ENCODE assay signal across 8 mouse cellular contexts in the genomic region with DNA sequence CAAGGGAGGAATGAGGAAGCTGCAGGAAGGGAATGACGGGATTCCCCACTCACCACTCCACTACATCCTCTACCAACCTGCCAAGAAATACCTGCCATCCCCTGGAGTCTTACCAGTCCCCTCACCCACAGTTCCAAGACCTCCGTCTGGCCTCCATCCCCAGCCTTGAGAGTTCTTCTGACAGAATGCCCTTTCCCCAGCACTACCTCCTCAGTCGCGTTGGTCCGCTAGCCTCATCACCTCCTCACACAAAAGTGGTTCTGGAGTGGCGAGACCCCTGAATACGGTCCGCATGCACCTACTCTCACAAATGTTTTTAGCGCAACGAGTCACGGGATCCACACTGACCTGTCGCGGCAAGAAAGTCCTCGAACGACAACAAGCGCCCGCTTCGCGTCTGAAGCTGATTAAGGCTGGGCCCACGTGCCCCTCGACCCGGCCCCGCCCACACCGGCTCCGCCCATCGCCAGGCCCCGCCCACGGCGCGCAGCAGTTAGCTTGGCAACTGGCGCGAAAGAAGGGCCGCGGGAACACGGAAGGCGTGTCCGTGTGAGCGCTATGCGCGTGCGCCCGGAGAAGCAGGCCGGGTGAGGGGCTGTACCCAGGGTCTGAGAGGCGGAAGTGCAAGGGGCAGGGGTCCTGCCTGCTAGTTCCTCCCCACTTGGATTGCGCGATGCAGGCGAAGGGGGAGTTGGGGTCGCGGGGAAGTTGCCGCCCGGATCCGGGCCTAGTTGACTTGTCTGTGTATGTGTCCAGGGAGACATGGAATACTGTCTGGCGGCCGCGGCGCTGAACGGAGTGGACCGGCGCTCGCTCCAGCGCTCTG. TPM values are rescaled to one million over a fixed set of nuclear protein-coding genes. Genes with fewer than 3 reads are reported as not detected.
DNase-seq lines count a peak whose midpoint lies in the region; ATAC-seq and TF ChIP-seq lines count a peak whose summit lies in the region.

A gene (minus strand): TSS at position 416 of the 826 bp plus-strand sequence.
A gene (plus strand): TSS at position 501 of the 826 bp plus-strand sequence.

- ATAC-seq in heart, embryonic 11.5 days (replicated peaks; ENCODE audit: insufficient number of reproducible peaks, low FRiP score, low TSS enrichment): peak; percentile 92
- peak; percentile 98 for ATAC-seq in kidney, embryonic 16.5 days (ENCODE audit: low FRiP score, low TSS enrichment)

- no peaks in the 10 kb centered on the region for H3K79me2 ChIP-seq in liver, adult 2 months (ENCODE audit: control insufficient read depth, insufficient read depth, low read length)
- H3K79me2 ChIP-seq in myocyte (ENCODE audit: control insufficient read depth, insufficient read depth): no peaks in the 10 kb centered on the region

- peak; percentile 97 for DNase-seq in A20 (ENCODE audit: low read depth, low spot score)
- peak; percentile 97 for DNase-seq in brain, embryonic 14.5 days (ENCODE audit: low read depth)
- peak; percentile 79 for DNase-seq in liver, adult 2 months (ENCODE audit: extremely low read depth, low read depth, low spot score)
- DNase-seq in splenic B cell, adult 2 months (ENCODE audit: low read depth, low spot score): peak; percentile 94

- TF ChIP-seq CTCF in brain, embryonic 14.5 days (IDR thresholded peaks at IDR 0.05; ENCODE audit: borderline replicate concordance, extremely low read depth, insufficient read depth, insufficient read length): no peak
- TF ChIP-seq CTCF in liver, adult 2 months (IDR thresholded peaks at IDR 0.05; ENCODE audit: low read depth, low read length): no peak

- H3K27ac ChIP-seq in heart, embryonic 11.5 days (ENCODE audit: low read depth, low read length): peak within 1 kb of the TSS; percentile 63
- H3K27ac ChIP-seq in kidney, embryonic 16.5 days (ENCODE audit: low read length): peak within 1 kb of the TSS; percentile 28
- peak within 1 kb of the TSS; percentile 66 for H3K27ac ChIP-seq in liver, adult 2 months (replicated peaks; ENCODE audit: insufficient read depth, low read depth, low read length)

- WGBS in heart, embryonic 11.5 days (ENCODE audit: insufficient replicate concordance): under 1% methylated on average over 60 of the region's 61 CpGs
- under 1% methylated on average over 61 of the region's 61 CpGs for WGBS in kidney, embryonic 16.5 days
- WGBS in liver, adult 2 months: 2% methylated on average over 61 of the region's 61 CpGs

- TF ChIP-seq POLR2A in brain, embryonic 14.5 days (IDR thresholded peaks at IDR 0.05; ENCODE audit: borderline replicate concordance, extremely low read depth, insufficient read depth, insufficient read length, poor library complexity, severe bottlenecking): peak; percentile 57; the same call in 1 of the 2 replicates
- peak; percentile 80 for TF ChIP-seq POLR2A in liver, adult 2 months (IDR thresholded peaks at IDR 0.05; ENCODE audit: extremely low read depth, insufficient read depth, low read length)
- peak; percentile 63 for TF ChIP-seq POLR2A in myocyte (IDR thresholded peaks at IDR 0.05; ENCODE audit: insufficient read length, low read depth)

- H3ac ChIP-seq in myocyte (ENCODE audit: control insufficient read depth, insufficient read length): no peak within 1 kb of the TSS

- peaks cover 3% of the 10 kb centered on the region; the same call in 1 of the 2 replicates for H3K9me3 ChIP-seq in erythroblast, embryonic 14.5 days (ENCODE audit: control insufficient read depth, low read length)
- no peaks in the 10 kb centered on the region for H3K9me3 ChIP-seq in heart, embryonic 11.5 days (replicated peaks; ENCODE audit: control insufficient read depth, low read length)
- no peaks in the 10 kb centered on the region for H3K9me3 ChIP-seq in kidney, embryonic 16.5 days (ENCODE audit: low read length)

- peaks cover 30% of the 10 kb centered on the region for H3K36me3 ChIP-seq in erythroblast, embryonic 14.5 days (ENCODE audit: control insufficient read depth)
- no peaks in the 10 kb centered on the region for H3K36me3 ChIP-seq in heart, embryonic 11.5 days (ENCODE audit: control insufficient read depth, insufficient read depth, low read length)
- no peaks in the 10 kb centered on the region; the same call in 1 of the 2 replicates for H3K36me3 ChIP-seq in kidney, embryonic 16.5 days (ENCODE audit: insufficient read depth, low read length)
- peaks cover 7% of the 10 kb centered on the region for H3K36me3 ChIP-seq in liver, adult 2 months (ENCODE audit: control insufficient read depth, insufficient read depth, low read length)
- H3K36me3 ChIP-seq in myocyte (ENCODE audit: control insufficient read depth, insufficient read depth): no peaks in the 10 kb centered on the region
- peaks cover 2% of the 10 kb centered on the region; the same call in 1 of the 2 replicates for H3K36me3 ChIP-seq in splenic B cell, adult 2 months (ENCODE audit: control insufficient read depth, insufficient read depth, low read length, poor library complexity, severe bottlenecking)

- H3K4me2 ChIP-seq in heart, embryonic 11.5 days: peak within 1 kb of the TSS; percentile 89
- H3K4me2 ChIP-seq in kidney, embryonic 16.5 days (replicated peaks; ENCODE audit: low read depth, low read length): peak within 1 kb of the TSS; percentile 63
- H3K4me2 ChIP-seq in myocyte (ENCODE audit: low read depth): peak within 1 kb of the TSS; percentile 58

- H3K4me3 ChIP-seq in erythroblast, embryonic 14.5 days (replicated peaks): peak within 1 kb of the TSS; percentile 68
- H3K4me3 ChIP-seq in heart, embryonic 11.5 days (ENCODE audit: low read depth, low read length): peak within 1 kb of the TSS; percentile 58
- peak within 1 kb of the TSS; percentile 69 for H3K4me3 ChIP-seq in kidney, embryonic 16.5 days (ENCODE audit: low read length)
- H3K4me3 ChIP-seq in liver, adult 2 months (ENCODE audit: insufficient read depth, low read depth, low read length): peak within 1 kb of the TSS; percentile 73
- peak within 1 kb of the TSS; percentile 27 for H3K4me3 ChIP-seq in myocyte

- H3K4me1 ChIP-seq in erythroblast, embryonic 14.5 days (ENCODE audit: control insufficient read depth): peaks cover 53% of the 10 kb centered on the region
- peaks cover 6% of the 10 kb centered on the region; the same call in 1 of the 2 replicates for H3K4me1 ChIP-seq in heart, embryonic 11.5 days (ENCODE audit: control insufficient read depth, insufficient read depth, low read length)
- peaks cover 13% of the 10 kb centered on the region for H3K4me1 ChIP-seq in kidney, embryonic 16.5 days (ENCODE audit: insufficient read depth, low read length)
- peaks cover 7% of the 10 kb centered on the region; the same call in 1 of the 2 replicates for H3K4me1 ChIP-seq in liver, adult 2 months (ENCODE audit: control insufficient read depth, insufficient read depth, low read length)

- peaks cover 6% of the 10 kb centered on the region; the same call in 1 of the 2 replicates for H3K27me3 ChIP-seq in erythroblast, embryonic 14.5 days (ENCODE audit: control insufficient read depth)
- H3K27me3 ChIP-seq in heart, embryonic 11.5 days (ENCODE audit: control insufficient read depth, insufficient read depth, low read length): no peaks in the 10 kb centered on the region
- no peaks in the 10 kb centered on the region for H3K27me3 ChIP-seq in kidney, embryonic 16.5 days (ENCODE audit: insufficient read depth, low read length)
- no peaks in the 10 kb centered on the region for H3K27me3 ChIP-seq in liver, adult 2 months (ENCODE audit: control insufficient read depth, insufficient read depth, low read length)
- H3K27me3 ChIP-seq in myocyte (ENCODE audit: control insufficient read depth, insufficient read depth, insufficient read length): no peaks in the 10 kb centered on the region
- no peaks in the 10 kb centered on the region for H3K27me3 ChIP-seq in splenic B cell, adult 2 months (ENCODE audit: control insufficient read depth, insufficient read depth, low read length, poor library complexity, severe bottlenecking)

- H3K9ac ChIP-seq in heart, embryonic 11.5 days (ENCODE audit: low read depth, low read length): peak within 1 kb of the TSS; percentile 82
- peak within 1 kb of the TSS; percentile 74 for H3K9ac ChIP-seq in kidney, embryonic 16.5 days (replicated peaks; ENCODE audit: low read length)
- peak within 1 kb of the TSS; percentile 83 for H3K9ac ChIP-seq in liver, adult 2 months (ENCODE audit: low read depth, low read length)

TF ChIP-seq in myocyte, 11 proteins besides CTCF, POLR2A, EP300 and RAD21:
- no peak for TF ChIP-seq E2F4 (IDR thresholded peaks at IDR 0.05; ENCODE audit: insufficient read depth)
- no peak for TF ChIP-seq SRF (IDR thresholded peaks at IDR 0.05; ENCODE audit: control insufficient read depth, insufficient read length, low read depth)
- no peak for TF ChIP-seq CEBPB (IDR thresholded peaks at IDR 0.05; ENCODE audit: insufficient read depth, poor library complexity, severe bottlenecking)
- TF ChIP-seq MYOG (IDR thresholded peaks at IDR 0.05; ENCODE audit: control insufficient read depth in 1 of 3, insufficient read depth in 1 of 3, insufficient read length in 2 of 3, low read depth in 2 of 3): no peak
- TF ChIP-seq TCF12 (IDR thresholded peaks at IDR 0.05; ENCODE audit: insufficient read depth, poor library complexity, severe bottlenecking): no peak
- TF ChIP-seq POLR2AphosphoS2 (IDR thresholded peaks at IDR 0.05; ENCODE audit: insufficient read length, low read depth): no peak
- TF ChIP-seq TCF3 (IDR thresholded peaks at IDR 0.05; ENCODE audit: insufficient read length, low read depth): no peak
- no peak for TF ChIP-seq USF1 (IDR thresholded peaks at IDR 0.05; ENCODE audit: low read depth)
- no peak for TF ChIP-seq MAX (IDR thresholded peaks at IDR 0.05; ENCODE audit: low read depth)
- TF ChIP-seq REST (IDR thresholded peaks at IDR 0.05; ENCODE audit: insufficient read depth, insufficient read length): no peak
- no peak for TF ChIP-seq MYOD1 (IDR thresholded peaks at IDR 0.05; ENCODE audit: control insufficient read depth in 1 of 3, insufficient read length in 2 of 3, low read depth in 2 of 3)

RNA-seq across cellular contexts. Expression of the first gene that starts in this region (rescaled TPM):
- 17.6 and 26.6 TPM in 2 replicates for polyA plus RNA-seq in brain, embryonic 14.5 days (2012; rRNA removed)
- polyA plus RNA-seq in erythroblast, embryonic 14.5 days (2012): 1.1 and 1.3 TPM in 2 replicates
- polyA plus RNA-seq in heart, embryonic 11.5 days (2014; fragmentation: Nextera tagmentation; extraction: Ambion mirVana): 31.0 and 32.3 TPM in 2 replicates
- polyA plus RNA-seq in kidney, embryonic 16.5 days (2015; fragmentation: Nextera tagmentation; extraction: Ambion mirVana): 38.0 and 42.1 TPM in 2 replicates
- total RNA-seq in liver, adult 2 months (2014; rRNA removed): 8.3 and 22.6 TPM in 2 replicates
- polyA plus RNA-seq in liver, adult 2 months (2012; rRNA removed): 36.4 and 44.1 TPM in 2 replicates
- polyA plus RNA-seq in myocyte (2012; fragmentation: generic; extraction: Trizol): 34.1 TPM

RNA-seq across cellular contexts. Expression of the second gene that starts in this region (rescaled TPM):
- polyA plus RNA-seq in brain, embryonic 14.5 days (2012; rRNA removed): 11.1 and 12.0 TPM in 2 replicates
- 7.5 and 10.3 TPM in 2 replicates for polyA plus RNA-seq in erythroblast, embryonic 14.5 days (2012)
- 28.2 and 31.0 TPM in 2 replicates for polyA plus RNA-seq in heart, embryonic 11.5 days (2014; fragmentation: Nextera tagmentation; extraction: Ambion mirVana)
- 32.8 and 34.0 TPM in 2 replicates for polyA plus RNA-seq in kidney, embryonic 16.5 days (2015; fragmentation: Nextera tagmentation; extraction: Ambion mirVana)
- 17.2 and 20.2 TPM in 2 replicates for total RNA-seq in liver, adult 2 months (2014; rRNA removed)
- 14.0 and 15.9 TPM in 2 replicates for polyA plus RNA-seq in liver, adult 2 months (2012; rRNA removed)
- 17.8 TPM for polyA plus RNA-seq in myocyte (2012; fragmentation: generic; extraction: Trizol)

Comparison
In these comparisons a context has a peak if more than half of its experiments do, and no peak if none do; other contexts are left out.
1. Peak in every context shown above with its lines: DNase-seq, ATAC-seq, H3K4me3 ChIP-seq and H3K27ac ChIP-seq.